Mouse (Mus musculus) kidney, postnatal 36 days (tissue): ENCODE measurements around the gene Rab31.
A peak's percentile ranks its signal among the peaks of the same experiment; 100 is the strongest.

Experiments
- DNase-seq, 2 experiments: peaks; one replicate each; pipeline ENCODE4 v3.0.0; 2021 to 2022; ENCODE audit warnings: mixed read lengths in 2 of 2

Gene Rab31

GRCm38 (mm10) chr17:65782551-65783141, 10.1 kb upstream of the Rab31 start, which contains the start of gene Ppp4r1:
Gene Ppp4r1 (plus strand): TSS chr17:65782573.
- peak; percentile 86 to 91 for DNase-seq

GRCm38 (mm10) chr17:65780970-65781369, 8.4 kb upstream of the Rab31 start:
- no peak for DNase-seq

GRCm38 (mm10) chr17:65777461-65777860, 4.9 kb upstream of the Rab31 start:
- no peak for DNase-seq

DNA sequence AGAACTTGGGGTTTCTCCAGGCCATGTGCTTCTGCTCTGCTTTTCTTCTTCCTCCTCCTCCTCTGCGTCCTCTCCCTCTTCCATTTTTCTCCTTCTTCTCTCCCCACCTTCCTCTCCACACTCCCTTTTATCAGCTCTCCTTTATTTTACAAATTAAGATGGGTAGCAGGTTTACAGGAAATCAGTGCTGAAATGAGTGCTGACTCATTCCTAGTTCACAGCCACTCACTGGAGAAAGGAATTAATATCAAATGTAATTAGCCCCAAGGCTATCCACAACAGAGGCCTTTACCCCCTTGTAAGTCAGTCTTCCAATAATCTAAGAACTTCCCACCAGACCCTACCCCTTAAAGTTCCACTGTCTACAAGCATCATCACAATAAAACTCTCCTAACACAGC, 3.7 kb upstream of the Rab31 start:
- DNase-seq: no peak

DNA sequence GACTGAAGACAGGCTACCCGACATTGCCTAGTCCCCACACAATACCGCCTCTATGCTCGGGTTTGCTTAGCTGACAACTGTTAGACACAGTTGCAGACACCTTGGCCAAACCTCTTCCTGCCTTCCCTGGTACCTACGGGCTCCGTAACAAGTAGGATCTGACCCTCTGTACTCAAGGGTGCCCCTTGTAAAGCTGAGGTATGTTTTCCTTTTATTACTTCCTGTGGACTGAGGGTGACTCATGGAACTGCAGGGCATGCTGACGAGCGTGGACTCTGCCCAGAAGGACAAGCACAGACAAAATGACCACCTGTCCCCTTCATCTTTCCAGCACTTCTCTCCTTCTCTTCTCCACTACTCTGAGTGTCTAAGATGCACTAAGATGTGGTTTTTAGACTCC, 1.9 kb upstream of the Rab31 start:
- DNase-seq: peak; percentile 10 to 24

DNA sequence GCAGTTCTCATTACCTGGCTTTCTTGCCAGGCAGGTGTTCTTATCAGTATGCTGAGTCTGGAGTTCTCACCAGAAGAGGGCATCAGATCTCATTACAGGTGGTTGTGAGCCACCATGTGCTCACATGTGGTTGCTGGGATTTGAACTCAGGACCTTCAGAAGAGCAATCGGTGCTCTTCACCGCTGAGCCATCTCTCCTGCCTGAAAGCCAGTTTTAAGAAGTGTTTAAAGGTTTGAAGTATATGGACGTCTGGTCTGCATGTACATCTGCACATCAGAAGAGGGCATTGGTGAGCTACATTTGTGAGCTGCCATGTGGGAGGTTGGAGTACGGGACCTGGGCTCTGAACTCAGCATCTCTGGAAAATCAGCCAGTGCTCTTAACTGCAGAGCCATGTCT, 1.1 kb upstream of the Rab31 start:
- peak in 1 of 2 experiments; percentile 23 for DNase-seq

DNA sequence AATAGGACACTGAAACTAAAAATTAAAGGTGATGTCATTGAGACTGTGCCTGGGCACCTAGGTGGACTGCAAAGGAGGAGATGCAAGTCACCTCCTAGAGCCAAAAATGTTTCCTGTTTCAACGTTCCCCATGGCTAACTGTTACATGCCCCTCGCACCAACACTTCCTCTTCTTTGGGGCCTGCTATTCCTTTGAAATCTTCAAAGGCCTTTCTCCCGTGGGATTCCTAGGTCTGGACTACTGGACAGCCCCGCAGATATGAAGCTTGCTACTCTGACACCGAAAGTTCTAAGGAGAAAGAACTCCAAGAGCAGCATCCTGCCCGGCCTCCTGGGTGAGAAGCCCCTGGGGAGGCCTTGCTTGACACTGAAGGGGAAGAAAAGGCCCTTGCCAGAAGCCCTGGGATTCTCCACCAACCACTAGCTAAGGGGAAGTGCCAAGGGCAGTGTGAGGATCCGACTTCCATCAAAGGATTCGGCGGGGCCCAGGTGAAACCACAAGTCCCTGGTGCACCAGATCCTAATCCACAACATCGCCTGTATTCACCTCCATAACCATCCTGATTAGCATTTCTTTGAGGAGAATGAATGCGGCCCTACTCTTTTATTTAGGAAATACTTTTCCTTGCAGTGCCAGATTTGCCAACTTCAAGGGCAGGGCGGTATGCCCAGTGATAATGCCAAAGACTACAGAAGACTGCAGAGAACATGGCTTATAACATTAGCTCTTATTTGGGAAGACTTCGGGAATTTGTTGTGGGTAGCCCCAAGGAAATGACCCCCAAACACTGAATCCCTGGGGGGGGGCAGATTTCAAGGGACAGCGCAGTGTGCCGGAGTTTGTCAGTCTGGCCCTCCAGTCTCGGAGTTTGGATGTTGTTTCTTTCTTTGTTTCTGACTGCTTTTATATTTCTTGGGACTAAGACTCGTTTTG, 1.3 kb downstream of the Rab31 start:
- DNase-seq: peak in 1 of 2 experiments; percentile 20

- peak; percentile 19 to 57 for DNase-seq
Observed at GRCm38 (mm10) chr17:65768486-65768885, 4.1 kb downstream of the Rab31 start.

DNA sequence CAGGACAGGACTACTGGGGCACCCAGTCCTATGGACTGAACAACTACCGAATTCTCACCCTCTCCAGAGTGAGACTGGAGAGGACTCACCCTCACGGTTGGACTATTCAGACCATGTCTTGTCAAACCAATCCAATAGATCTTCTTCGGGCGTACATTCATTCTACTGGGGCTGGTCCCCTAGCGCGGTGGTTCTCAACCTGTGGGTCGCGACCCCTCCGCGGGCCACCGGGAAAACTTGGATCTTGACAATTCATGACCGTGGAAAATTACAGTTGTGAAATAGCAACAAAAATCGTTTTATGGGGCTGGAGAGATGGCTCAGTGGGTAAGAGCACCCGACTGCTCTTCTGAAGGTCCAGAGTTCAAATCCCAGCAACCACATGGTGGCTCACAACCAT, 9.3 kb downstream of the Rab31 start:
- no peak for DNase-seq

GRCm38 (mm10) chr17:65757150-65757549, 15.4 kb downstream of the Rab31 start:
- DNase-seq: no peak

GRCm38 (mm10) chr17:65755857-65756256, 16.7 kb downstream of the Rab31 start:
- no peak for DNase-seq

DNA sequence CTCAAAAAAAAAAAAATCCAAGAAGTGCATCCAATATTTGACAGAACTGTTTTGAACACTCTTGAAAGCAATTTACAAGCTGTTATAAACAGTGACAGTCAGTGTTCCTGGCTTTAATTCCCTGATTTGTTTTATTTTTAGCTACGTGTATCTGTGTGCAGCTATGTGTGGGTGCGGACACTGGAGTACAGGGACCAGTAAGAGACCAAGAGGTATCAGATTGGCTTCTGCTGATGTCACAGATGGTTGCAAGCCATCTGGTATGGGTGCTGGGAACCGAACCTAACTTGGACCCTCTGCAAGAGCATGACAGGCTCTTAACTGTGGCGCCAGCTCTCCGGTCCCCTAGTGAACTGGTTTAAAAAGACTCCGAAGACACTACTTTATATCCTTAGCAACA, 19.4 kb downstream of the Rab31 start:
- DNase-seq: no peak

- peak in 1 of 2 experiments; percentile 33 for DNase-seq
Observed at GRCm38 (mm10) chr17:65750301-65750700, 22.3 kb downstream of the Rab31 start.

DNA sequence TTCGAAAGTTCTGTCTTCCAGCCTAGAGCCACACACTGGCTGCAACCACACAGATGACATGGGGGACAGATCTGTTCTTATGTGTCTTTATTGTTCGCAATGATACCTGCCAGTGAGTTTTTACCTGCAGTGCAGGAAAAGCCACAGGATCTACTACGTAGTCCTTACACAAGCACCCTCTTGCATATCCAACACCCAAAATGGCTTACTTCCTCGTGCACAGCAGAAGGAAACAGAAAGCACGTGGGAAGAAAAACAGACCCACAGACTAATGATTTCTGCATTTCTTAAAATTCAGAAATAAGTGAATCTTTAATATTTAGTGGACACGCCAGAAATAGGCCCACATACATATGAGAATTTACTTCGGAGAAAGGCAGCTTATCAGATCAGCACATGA, 22.7 kb downstream of the Rab31 start:
- no peak for DNase-seq

GRCm38 (mm10) chr17:65748997-65749396, 23.6 kb downstream of the Rab31 start:
- DNase-seq: no peak

GRCm38 (mm10) chr17:65746314-65746713, 26.2 kb downstream of the Rab31 start:
- DNase-seq: no peak

DNA sequence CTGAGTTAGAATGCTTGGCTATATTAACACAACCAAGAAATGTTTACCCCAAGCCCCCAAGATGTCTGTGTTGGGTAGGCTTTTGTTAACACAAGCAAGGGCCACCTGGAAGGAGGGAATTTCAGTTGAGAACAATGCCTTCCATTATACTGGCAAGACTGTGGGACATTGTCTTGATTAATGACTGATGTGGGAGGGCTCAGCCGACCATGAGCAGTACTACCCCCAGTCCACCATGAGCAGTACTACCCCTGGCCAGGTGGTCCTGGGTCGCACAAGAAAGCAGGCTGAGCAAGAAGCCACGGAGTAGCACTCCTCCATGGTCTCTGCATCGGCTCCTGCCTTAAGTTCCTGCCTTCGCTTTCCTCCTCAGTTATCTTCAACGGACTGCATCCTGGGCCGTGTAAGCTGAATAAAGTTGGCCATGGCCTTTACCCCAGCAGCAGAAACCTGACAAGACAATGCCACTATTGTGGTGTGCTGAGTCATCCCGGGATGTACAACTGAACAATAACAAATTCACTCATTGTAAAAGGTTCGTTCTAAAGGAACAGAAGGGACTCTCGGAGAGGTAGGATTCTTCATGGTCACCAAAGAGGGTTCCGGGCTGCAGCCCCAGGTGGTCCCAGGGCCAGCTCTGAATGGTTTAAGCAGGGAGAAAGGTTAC, 28.8 kb downstream of the Rab31 start:
- no peak for DNase-seq

DNA sequence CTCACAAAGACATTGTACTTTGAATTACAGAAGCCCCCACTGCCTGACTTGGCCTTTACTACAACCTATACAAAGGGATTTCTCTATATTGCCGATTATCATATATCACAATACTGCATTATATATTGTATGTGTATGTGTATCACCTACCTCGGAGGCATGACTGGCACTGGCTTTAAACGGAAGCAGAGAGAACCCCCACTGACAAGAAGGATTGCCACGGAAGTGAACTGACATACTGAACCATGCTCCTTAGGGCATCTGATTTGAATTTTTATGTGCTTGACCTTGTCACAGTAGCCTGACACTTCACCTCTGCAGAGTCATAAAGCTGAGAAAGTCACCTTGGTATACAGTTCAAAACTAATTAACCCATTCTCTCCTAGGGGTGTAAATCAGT, 29.6 kb downstream of the Rab31 start:
- DNase-seq: peak in 1 of 2 experiments; percentile 14

DNA sequence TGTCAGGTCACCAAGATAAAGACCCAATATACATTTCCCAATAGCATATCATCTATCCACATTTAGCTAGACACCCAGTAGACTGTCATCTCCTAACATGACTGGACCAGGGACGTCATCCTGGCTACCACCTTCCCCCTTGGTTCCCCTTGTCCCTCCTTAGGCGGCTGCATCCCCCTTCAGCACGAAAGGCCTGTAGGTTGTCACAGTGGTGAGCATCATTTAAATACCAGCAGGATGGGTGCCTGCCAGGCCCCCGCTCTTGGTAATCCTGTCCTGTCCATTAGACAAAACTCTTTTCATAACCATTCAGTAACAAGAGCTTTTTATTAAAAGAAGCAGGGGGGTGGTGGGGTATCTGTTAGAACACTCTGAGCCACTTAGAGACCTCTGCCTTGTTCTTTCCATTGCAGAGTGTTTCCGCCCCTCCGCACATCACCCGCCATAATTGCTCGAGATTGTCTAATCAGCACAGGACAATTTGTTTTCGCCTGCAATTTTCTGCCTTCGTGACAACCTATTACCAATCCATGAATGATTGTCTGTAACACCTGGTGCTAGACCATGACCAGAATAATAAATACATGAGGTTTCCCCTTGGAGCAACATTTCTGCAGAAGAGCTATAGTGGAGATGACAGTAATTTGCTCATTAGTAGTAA, 30.2 kb downstream of the Rab31 start:
- DNase-seq: no peak

GRCm38 (mm10) chr17:65741565-65741964, 31.0 kb downstream of the Rab31 start:
- DNase-seq: no peak

DNA sequence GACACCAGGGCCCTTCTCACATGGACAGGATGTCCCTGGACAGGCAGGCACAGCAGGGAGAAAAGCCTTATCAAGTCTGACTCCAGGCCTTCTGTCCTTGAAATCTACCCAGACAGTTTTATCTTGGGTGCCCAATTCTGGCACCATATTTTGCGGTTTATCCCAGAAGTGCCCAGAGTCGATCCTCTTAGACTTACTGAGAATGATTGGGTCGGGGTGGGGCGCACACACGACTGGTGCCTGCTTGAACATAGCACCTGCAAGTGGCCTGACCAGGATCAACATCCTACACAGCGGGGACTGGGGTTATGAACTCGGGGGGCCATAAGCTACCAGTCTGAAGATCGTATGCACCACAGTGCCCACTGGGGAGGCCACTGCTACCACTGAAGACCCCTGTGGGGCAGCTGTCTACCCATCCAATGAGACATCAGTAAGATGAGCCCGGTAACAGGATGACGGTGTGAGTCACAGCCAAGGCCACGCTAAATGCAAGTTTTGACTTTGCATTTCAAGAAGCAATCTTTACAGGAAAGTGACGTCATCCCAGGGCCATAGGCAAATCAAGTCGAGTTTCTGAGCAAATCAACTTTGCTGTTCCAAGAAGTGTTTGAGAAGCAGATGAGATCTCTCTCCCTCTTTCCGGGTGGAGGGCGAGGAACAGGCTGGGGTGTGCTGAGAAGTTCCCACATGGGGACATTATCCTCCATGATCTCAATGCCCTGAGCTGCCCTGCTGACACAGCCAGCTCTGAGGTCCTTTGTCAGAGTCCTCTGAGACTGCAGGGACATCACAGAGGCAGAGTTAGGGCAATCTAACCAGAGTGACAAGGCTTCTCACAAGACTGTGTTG, 32.5 kb downstream of the Rab31 start:
- DNase-seq: no peak

- DNase-seq: peak; percentile 49
Observed at GRCm38 (mm10) chr17:65737622-65738021, 34.9 kb downstream of the Rab31 start.
